Mouse (Mus musculus) mesoderm, embryonic 11.5 days (tissue): ENCODE measurements at regions not wholly inside any gene's neighbourhood (a gene's known extent, or its start where the extent isn't known, plus 50 kb on each side); places are given as distances from the start of the nearest gene placed in this dataset.

ENCODE experiments used
- DNase-seq: peaks from one replicate; pipeline ENCODE4 v3.0.0-alpha.2; 2012; ENCODE audit warnings: low read depth, low spot score

GRCm38 (mm10) chr13:44037774-44038294 is 253.3 kb downstream of the Cd83 start:
- DNase-seq, result no peak

- DNase-seq, result peak; percentile 50
These were observed 253.7 kb downstream of the Cd83 start for GRCm38 (mm10) chr13:44038322-44038721.

GRCm38 (mm10) chr13:44040640-44041039 is 256.1 kb downstream of the Cd83 start:
- no peak for DNase-seq

- DNase-seq, result no peak
These were observed 258.3 kb downstream of the Cd83 start for GRCm38 (mm10) chr13:44042730-44043493.

GRCm38 (mm10) chr13:44043494-44043885 is 258.9 kb downstream of the Cd83 start:
- DNase-seq, result peak; percentile 64

- no peak for DNase-seq
These were observed 260.1 kb downstream of the Cd83 start for GRCm38 (mm10) chr13:44044546-44045216.

GRCm38 (mm10) chr13:44046436-44046835 is 261.9 kb downstream of the Cd83 start:
- DNase-seq, result peak; percentile 44

GRCm38 (mm10) chr13:44054157-44054556 is 269.6 kb downstream of the Cd83 start:
- DNase-seq, result no peak

GRCm38 (mm10) chr13:44055573-44056491 is 271.3 kb downstream of the Cd83 start:
- peak; percentile 59 for DNase-seq

- no peak for DNase-seq
These were observed 272.1 kb downstream of the Cd83 start for GRCm38 (mm10) chr13:44056716-44057115.

GRCm38 (mm10) chr13:44057542-44057941 is 273.0 kb downstream of the Cd83 start:
- DNase-seq, result no peak

GRCm38 (mm10) chr13:44058277-44058676 is 273.7 kb downstream of the Cd83 start:
- DNase-seq, result no peak

GRCm38 (mm10) chr13:44059436-44059835 is 274.9 kb downstream of the Cd83 start:
- DNase-seq, result no peak

GRCm38 (mm10) chr13:44061286-44061685 is 276.7 kb downstream of the Cd83 start:
- DNase-seq, result no peak

GRCm38 (mm10) chr13:44061721-44062300 is 277.2 kb downstream of the Cd83 start:
- no peak for DNase-seq

- no peak for DNase-seq
These were observed 278.7 kb downstream of the Cd83 start for GRCm38 (mm10) chr13:44063317-44063716.

GRCm38 (mm10) chr13:44064026-44064425 is 279.5 kb downstream of the Cd83 start:
- DNase-seq, result no peak

- DNase-seq, result no peak
These were observed 281.2 kb downstream of the Cd83 start for GRCm38 (mm10) chr13:44065741-44066185.

GRCm38 (mm10) chr13:44067244-44067643 is 282.7 kb downstream of the Cd83 start:
- DNase-seq, result no peak

GRCm38 (mm10) chr13:44068951-44069350 is 284.4 kb downstream of the Cd83 start:
- DNase-seq, result no peak

- DNase-seq, result no peak
These were observed 288.5 kb downstream of the Cd83 start for GRCm38 (mm10) chr13:44073122-44073521.
